Mouse (Mus musculus): Measurements from ENCODE around the gene Ube2l3.
A peak's percentile ranks its signal among the peaks of the same experiment; 100 is the strongest.

- TF ChIP-seq CTCF (IDR thresholded peaks at IDR 0.05; ENCODE audit: low read depth) = no peak
- peak; percentile 91 for TF ChIP-seq EP300 (IDR thresholded peaks at IDR 0.05; ENCODE audit: low read depth)
These were observed 35.2 kb upstream of the Ube2l3 start for GRCm38 (mm10) chr16:17237634-17238033.

All from liver, postnatal 0 days (tissue).